Mouse (Mus musculus) large intestine, adult 2 months (tissue): Measurements from ENCODE around the gene Olfr323. TPM values are rescaled to one million over a fixed set of nuclear protein-coding genes. Genes with fewer than 3 reads are reported as not detected.

Experiments
- DNase-seq: peaks from one replicate; pipeline ENCODE4 v3.0.0-alpha.2; 2012; ENCODE audit warnings: low read depth, low spot score
- WGBS: fragments of 180-500 bp; shearing (Covaris S2); methylation state at CpG from one replicate; pipeline ENCODE4 v1.1.7; 2018; 5-methylcytosine and 5-hydroxymethylcytosine counted together
- polyA plus RNA-seq: library from polyadenylated mRNA; depleted of rRNA; stranded (reverse); fragments of >200 nt; gene quantifications from 2 replicates; pipeline ENCODE4 v1.2.3, GENCODE M21; 2012; rRNA removed

The Olfr323 gene
- polyA plus RNA-seq, 1 experiment = 0.43 TPM

- DNase-seq = no peak
- 55% methylated on average over 12 of the region's 12 CpGs for whole genome bisulfite sequencing
These were observed 24.0 kb downstream of the Olfr323 start for GRCm38 (mm10) chr11:58606177-58606919.

- DNase-seq = no peak
- WGBS = 50% methylated on average over 3 of the region's 3 CpGs
These were observed 25.1 kb downstream of the Olfr323 start for GRCm38 (mm10) chr11:58605228-58605627.

- DNase-seq = no peak
- WGBS = 29% methylated on average over 2 of the region's 2 CpGs
These were observed 25.6 kb downstream of the Olfr323 start for GRCm38 (mm10) chr11:58604688-58605087.

- no peak for DNase-seq
- WGBS = 64% methylated on average over 6 of the region's 6 CpGs
These were observed 27.3 kb downstream of the Olfr323 start for GRCm38 (mm10) chr11:58602800-58603560.

- no peak for DNase-seq
These were observed 28.2 kb downstream of the Olfr323 start for GRCm38 (mm10) chr11:58602062-58602461.

- DNase-seq = no peak
- WGBS = 88% methylated on average over 13 of the region's 13 CpGs
These were observed 32.5 kb downstream of the Olfr323 start for GRCm38 (mm10) chr11:58597837-58598236.

- DNase-seq = no peak
- WGBS = 79% methylated on average over 6 of the region's 6 CpGs
These were observed 35.5 kb downstream of the Olfr323 start, which contains the start of gene Olfr324 for GRCm38 (mm10) chr11:58594814-58595213. Gene Olfr324, plus strand, starts transcription at chr11:58595114.

GRCm38 (mm10) chr11:58588620-58589250 lies 41.6 kb downstream of the Olfr323 start:
- 72% methylated on average over 3 of the region's 3 CpGs for WGBS
- DNase-seq = no peak

- DNase-seq = no peak
- 67% methylated on average over 7 of the region's 7 CpGs for WGBS
These were observed 42.4 kb downstream of the Olfr323 start for GRCm38 (mm10) chr11:58587898-58588348.

GRCm38 (mm10) chr11:58578636-58579035 lies 51.7 kb downstream of the Olfr323 start:
- no peak for DNase-seq
- WGBS = 69% methylated on average over 8 of the region's 8 CpGs

- DNase-seq = no peak
- 66% methylated on average over 1 of the region's 1 CpGs for WGBS
These were observed 52.9 kb downstream of the Olfr323 start, which contains the start of gene Olfr325 for GRCm38 (mm10) chr11:58577430-58577829. Gene Olfr325, plus strand, starts transcription at chr11:58577730.

Other genes starting within 250 kb of the Olfr323 start
- 19.1 and 114 TPM in 2 replicates for gene 1810065E05Rik, start 209.4 kb downstream of the Olfr323 start, polyA plus RNA-seq
- not detected in 2 replicates for gene Gm12253, start 197.9 kb downstream of the Olfr323 start, polyA plus RNA-seq
- gene Lypd9, start 177.6 kb downstream of the Olfr323 start, polyA plus RNA-seq = not detected in 2 replicates
- gene Olfr30, start 168.2 kb downstream of the Olfr323 start, polyA plus RNA-seq = not detected in 2 replicates
- gene Olfr332, start 137.9 kb downstream of the Olfr323 start, polyA plus RNA-seq = not detected in 2 replicates
- gene Olfr331, start 127.9 kb downstream of the Olfr323 start, polyA plus RNA-seq = not detected in 2 replicates
- not detected in 2 replicates for gene Olfr330, start 95.7 kb downstream of the Olfr323 start, polyA plus RNA-seq
- not detected in 2 replicates for gene Olfr329-ps, start 84.1 kb downstream of the Olfr323 start, polyA plus RNA-seq
- not detected in 2 replicates for gene Olfr328, start 74.9 kb downstream of the Olfr323 start, polyA plus RNA-seq
- gene Olfr224, start 59.9 kb downstream of the Olfr323 start, polyA plus RNA-seq = not detected in 2 replicates
- not detected in 2 replicates for gene Olfr325, start 52.8 kb downstream of the Olfr323 start, polyA plus RNA-seq
- not detected in 2 replicates for gene Olfr324, start 35.4 kb downstream of the Olfr323 start, polyA plus RNA-seq
- gene 2210407C18Rik, start 14.4 kb downstream of the Olfr323 start, polyA plus RNA-seq = 166 and 238 TPM in 2 replicates
- 0.09 and 0.10 TPM in 2 replicates for gene Trim58, start 10.0 kb upstream of the Olfr323 start, polyA plus RNA-seq
- not detected in 2 replicates for gene Olfr322, start 28.3 kb upstream of the Olfr323 start, polyA plus RNA-seq
- gene Olfr320, start 50.6 kb upstream of the Olfr323 start, polyA plus RNA-seq = not detected in 2 replicates
- gene Olfr319, start 68.7 kb upstream of the Olfr323 start, polyA plus RNA-seq = not detected in 2 replicates
- gene Olfr318, start 93.5 kb upstream of the Olfr323 start, polyA plus RNA-seq = not detected in 2 replicates
- gene Olfr317, start 108.7 kb upstream of the Olfr323 start, polyA plus RNA-seq = not detected in 2 replicates
- not detected in 2 replicates for gene Olfr316, start 122.2 kb upstream of the Olfr323 start, polyA plus RNA-seq
- gene Olfr315, start 142.7 kb upstream of the Olfr323 start, polyA plus RNA-seq = not detected in 2 replicates
- gene Olfr314, start 152.5 kb upstream of the Olfr323 start, polyA plus RNA-seq = not detected in 2 replicates
- 1.3 and 3.1 TPM in 2 replicates for gene Fam183b, start 171.5 kb upstream of the Olfr323 start, polyA plus RNA-seq
- not detected in 2 replicates for gene Olfr313, start 184.5 kb upstream of the Olfr323 start, polyA plus RNA-seq
- not detected in 2 replicates for gene Olfr312, start 198.7 kb upstream of the Olfr323 start, polyA plus RNA-seq
- not detected in 2 replicates for gene Olfr311, start 208.8 kb upstream of the Olfr323 start, polyA plus RNA-seq
- gene Gm12258, start 216.7 kb upstream of the Olfr323 start, polyA plus RNA-seq = 2.1 and 2.8 TPM in 2 replicates
- gene 2810021J22Rik, start 236.7 kb upstream of the Olfr323 start, polyA plus RNA-seq = 1.3 and 2.8 TPM in 2 replicates